Mouse (Mus musculus): ENCODE data around the gene Mphosph9.

GRCm38 (mm10) chr5:124233874-124234661, 93.7 kb downstream of the Mphosph9 start:
- no peak for TF ChIP-seq CTCF (IDR thresholded peaks at IDR 0.05; ENCODE audit: low read depth, low read length)
- no peak for TF ChIP-seq POLR2A (IDR thresholded peaks at IDR 0.05; ENCODE audit: insufficient read depth, low read length)

All from ES-Bruce4 (cell line).